Mouse (Mus musculus) liver, embryonic 12.5 days (tissue): Measurements from ENCODE around the gene Nmnat2. TPM values are rescaled to one million over a fixed set of nuclear protein-coding genes. Genes with fewer than 3 reads are reported as not detected.
A peak's percentile ranks its signal among the peaks of the same experiment; 100 is the strongest.

Experiments
- ATAC-seq: fragments of 200-750 bp; cut with Nextera tagmentation; 2 replicates; pipeline ENCODE4 v1.8.0; 2017; ENCODE audit warnings: moderate number of reproducible peaks, mild to moderate bottlenecking, moderate library complexity
- H3K27ac ChIP-seq: fragments of 300-500 bp; sonication (generic); 2 replicates; pipeline ENCODE4 v1.5.1; 2016; ENCODE audit warnings: mild to moderate bottlenecking
- H3K27me3 ChIP-seq: fragments of 300-500 bp; sonication (generic); replicated peaks from 2 replicates; pipeline ENCODE4 v1.6.1; 2016; ENCODE audit warnings: mild to moderate bottlenecking, moderate library complexity
- H3K36me3 ChIP-seq: fragments of 300-500 bp; sonication (generic); 2 replicates; pipeline ENCODE4 v1.6.1; 2016; ENCODE audit warnings: mild to moderate bottlenecking, moderate library complexity
- H3K4me1 ChIP-seq: fragments of 300-500 bp; sonication (generic); 2 replicates; pipeline ENCODE4 v1.6.1; 2016
- H3K4me2 ChIP-seq: fragments of 300-500 bp; sonication (generic); 2 replicates; pipeline ENCODE4 v1.6.1; 2016; ENCODE audit warnings: mild to moderate bottlenecking, moderate library complexity
- H3K4me3 ChIP-seq: fragments of 300-500 bp; sonication (generic); 2 replicates; pipeline ENCODE4 v1.5.1; 2016; ENCODE audit warnings: mild to moderate bottlenecking, moderate library complexity
- H3K9ac ChIP-seq: fragments of 300-500 bp; sonication (generic); 2 replicates; pipeline ENCODE4 v1.6.1; 2016; ENCODE audit warnings: mild to moderate bottlenecking, moderate library complexity
- H3K9me3 ChIP-seq: fragments of 300-500 bp; sonication (generic); replicated peaks from 2 replicates; pipeline ENCODE4 v1.6.1; 2016; ENCODE audit warnings: mild to moderate bottlenecking, moderate library complexity
- WGBS: fragments of 180-500 bp; shearing (Covaris S2); methylation state at CpG from one replicate; pipeline ENCODE4 v1.1.7; 2016; ENCODE audit not compliant: insufficient replicate concordance; 5-methylcytosine and 5-hydroxymethylcytosine counted together
- polyA plus RNA-seq: library from polyadenylated mRNA; unstranded; fragments of >200 nt; fragmentation: Nextera tagmentation; extraction: Ambion mirVana; gene quantifications from 2 replicates; pipeline ENCODE4 v1.2.1, GENCODE M21; 2016

Nmnat2 gene
- polyA plus RNA-seq, 1 experiment from 2014 or later, result not detected

- H3K36me3 ChIP-seq, result no peaks in the 10 kb centered on the region
- WGBS, result 18% methylated on average over 9 of the region's 9 CpGs
- no peaks in the 10 kb centered on the region for H3K9me3 ChIP-seq
- no peak overlapping the region for H3K9ac ChIP-seq
- H3K27me3 ChIP-seq, result peaks cover 8% of the 10 kb centered on the region; the same call in 1 of the 2 replicates
- peak overlapping the region; percentile 57 for H3K27ac ChIP-seq
- no peak for ATAC-seq
- peaks cover 15% of the 10 kb centered on the region for H3K4me1 ChIP-seq
- H3K4me3 ChIP-seq, result no peak overlapping the region
- H3K4me2 ChIP-seq, result peak overlapping the region; percentile 6; the same call in 1 of the 2 replicates
These were observed 146.6 kb downstream of the Nmnat2 start for GRCm38 (mm10) chr1:153101327-153101880.

- Histone ChIP-seq H3K36me3 (no peaks in the 10 kb centered on the region), H3K4me2 (no peak overlapping the region), H3K9me3 (no peaks in the 10 kb centered on the region), H3K4me3 (no peak overlapping the region), H3K27me3 (no peaks in the 10 kb centered on the region; the same call in 1 of the 2 replicates), H3K27ac (no peak overlapping the region), H3K9ac (no peak overlapping the region), H3K4me1 (peaks cover 15% of the 10 kb centered on the region)
- WGBS, result 84% methylated on average over 17 of the region's 17 CpGs
- no peak for ATAC-seq
These were observed 147.7 kb downstream of the Nmnat2 start for GRCm38 (mm10) chr1:153102296-153103185.

- no peak overlapping the region for H3K27ac ChIP-seq
- no peaks in the 10 kb centered on the region; the same call in 1 of the 2 replicates for H3K27me3 ChIP-seq
- no peak overlapping the region for H3K4me3 ChIP-seq
- H3K36me3 ChIP-seq, result no peaks in the 10 kb centered on the region
- 90% methylated on average over 8 of the region's 8 CpGs for WGBS
- H3K4me1 ChIP-seq, result peaks cover 15% of the 10 kb centered on the region
- H3K9me3 ChIP-seq, result no peaks in the 10 kb centered on the region
- H3K4me2 ChIP-seq, result no peak overlapping the region
- no peak for ATAC-seq
- no peak overlapping the region for H3K9ac ChIP-seq
These were observed 148.4 kb downstream of the Nmnat2 start for GRCm38 (mm10) chr1:153103186-153103554.

- Histone ChIP-seq H3K36me3 (no peaks in the 10 kb centered on the region), H3K9ac (no peak overlapping the region), H3K27ac (0 out of 2 replicates have a peak overlapping the region, but pooled peaks have one; percentile 36), H3K27me3 (no peaks in the 10 kb centered on the region), H3K4me3 (no peak overlapping the region), H3K9me3 (no peaks in the 10 kb centered on the region), H3K4me2 (peak overlapping the region; percentile 16; the same call in 1 of the 2 replicates), H3K4me1 (peaks cover 18% of the 10 kb centered on the region)
- ATAC-seq, result peak; percentile 69; the same call in 1 of the 2 replicates
- WGBS, result 29% methylated on average over 11 of the region's 12 CpGs
These were observed 150.0 kb downstream of the Nmnat2 start for GRCm38 (mm10) chr1:153104804-153105203.

- Histone ChIP-seq H3K4me1 (peaks cover 12% of the 10 kb centered on the region), H3K4me3 (no peak overlapping the region), H3K27me3 (no peaks in the 10 kb centered on the region), H3K9me3 (no peaks in the 10 kb centered on the region), H3K36me3 (no peaks in the 10 kb centered on the region), H3K4me2 (no peak overlapping the region), H3K9ac (no peak overlapping the region), H3K27ac (no peak overlapping the region)
- no peak for ATAC-seq
- 70% methylated on average over 7 of the region's 7 CpGs for WGBS
These were observed 153.1 kb downstream of the Nmnat2 start for GRCm38 (mm10) chr1:153107866-153108265.

GRCm38 (mm10) chr1:153109346-153109745, 154.6 kb downstream of the Nmnat2 start:
- ATAC-seq, result no peak
- WGBS, result 58% methylated on average over 5 of the region's 5 CpGs
- H3K27me3 ChIP-seq, result no peaks in the 10 kb centered on the region
- no peak overlapping the region for H3K27ac ChIP-seq
- H3K9me3 ChIP-seq, result no peaks in the 10 kb centered on the region
- H3K36me3 ChIP-seq, result no peaks in the 10 kb centered on the region
- H3K4me1 ChIP-seq, result peaks cover 12% of the 10 kb centered on the region
- H3K4me3 ChIP-seq, result no peak overlapping the region
- no peak overlapping the region for H3K9ac ChIP-seq
- no peak overlapping the region for H3K4me2 ChIP-seq

- Histone ChIP-seq H3K27ac (no peak overlapping the region), H3K27me3 (no peaks in the 10 kb centered on the region), H3K4me2 (no peak overlapping the region), H3K9me3 (no peaks in the 10 kb centered on the region), H3K36me3 (no peaks in the 10 kb centered on the region), H3K4me3 (no peak overlapping the region), H3K4me1 (peaks cover 7% of the 10 kb centered on the region), H3K9ac (no peak overlapping the region)
- 49% methylated on average over 3 of the region's 3 CpGs for WGBS
- ATAC-seq, result no peak
These were observed 155.0 kb downstream of the Nmnat2 start for GRCm38 (mm10) chr1:153109836-153110235.

- H3K36me3 ChIP-seq, result no peaks in the 10 kb centered on the region
- no peaks in the 10 kb centered on the region for H3K9me3 ChIP-seq
- H3K27ac ChIP-seq, result no peak overlapping the region
- no peaks in the 10 kb centered on the region for H3K27me3 ChIP-seq
- H3K4me2 ChIP-seq, result no peak overlapping the region
- WGBS, result 65% methylated on average over 4 of the region's 4 CpGs
- no peak for ATAC-seq
- 0 out of 2 replicates have a peak, but pooled peaks cover 3% of the 10 kb centered on the region for H3K4me1 ChIP-seq
- H3K9ac ChIP-seq, result no peak overlapping the region
- no peak overlapping the region for H3K4me3 ChIP-seq
These were observed 156.8 kb downstream of the Nmnat2 start for GRCm38 (mm10) chr1:153111596-153111995.

GRCm38 (mm10) chr1:153115315-153115714, 160.5 kb downstream of the Nmnat2 start:
- no peaks in the 10 kb centered on the region for H3K9me3 ChIP-seq
- H3K27me3 ChIP-seq, result no peaks in the 10 kb centered on the region
- H3K4me3 ChIP-seq, result no peak overlapping the region
- H3K36me3 ChIP-seq, result no peaks in the 10 kb centered on the region
- ATAC-seq, result no peak
- 64% methylated on average over 8 of the region's 8 CpGs for WGBS
- no peak overlapping the region for H3K4me2 ChIP-seq
- H3K9ac ChIP-seq, result no peak overlapping the region
- no peak overlapping the region for H3K27ac ChIP-seq
- no peaks in the 10 kb centered on the region for H3K4me1 ChIP-seq

- Histone ChIP-seq H3K9ac (no peak overlapping the region), H3K36me3 (no peaks in the 10 kb centered on the region), H3K9me3 (no peaks in the 10 kb centered on the region), H3K27ac (no peak overlapping the region), H3K4me2 (no peak overlapping the region), H3K4me3 (no peak overlapping the region), H3K4me1 (peaks cover 6% of the 10 kb centered on the region; the same call in 1 of the 2 replicates), H3K27me3 (no peaks in the 10 kb centered on the region)
- WGBS, result 33% methylated on average over 6 of the region's 6 CpGs
- no peak for ATAC-seq
These were observed 165.8 kb downstream of the Nmnat2 start for GRCm38 (mm10) chr1:153120544-153120943.

GRCm38 (mm10) chr1:153121320-153121719, 166.5 kb downstream of the Nmnat2 start:
- WGBS, result 34% methylated on average over 5 of the region's 5 CpGs
- ATAC-seq, result peak; percentile 35; the same call in 1 of the 2 replicates
- Histone ChIP-seq H3K4me3 (no peak overlapping the region), H3K27ac (no peak overlapping the region), H3K4me1 (peaks cover 6% of the 10 kb centered on the region; the same call in 1 of the 2 replicates), H3K9me3 (no peaks in the 10 kb centered on the region), H3K36me3 (no peaks in the 10 kb centered on the region), H3K4me2 (no peak overlapping the region), H3K27me3 (no peaks in the 10 kb centered on the region; the same call in 1 of the 2 replicates), H3K9ac (no peak overlapping the region)

GRCm38 (mm10) chr1:153122764-153123163, 168.0 kb downstream of the Nmnat2 start:
- Histone ChIP-seq H3K9ac (no peak overlapping the region), H3K4me2 (no peak overlapping the region), H3K4me1 (peaks cover 6% of the 10 kb centered on the region; the same call in 1 of the 2 replicates), H3K27me3 (no peaks in the 10 kb centered on the region; the same call in 1 of the 2 replicates), H3K27ac (no peak overlapping the region), H3K9me3 (no peaks in the 10 kb centered on the region), H3K36me3 (no peaks in the 10 kb centered on the region), H3K4me3 (no peak overlapping the region)
- ATAC-seq, result no peak
- WGBS, result 72% methylated on average over 4 of the region's 4 CpGs
